Mouse (Mus musculus) kidney, adult 2 months (tissue): ENCODE measurements around the gene 4921524J17Rik.

ENCODE experiments used
- CTCF ChIP-seq: fragments of 200-500 bp; conservative IDR thresholded peaks from 2 replicates; pipeline ENCODE4 v1.5.1; 2011; ENCODE audit warnings: low read depth, mild to moderate bottlenecking, control low read depth, low read length, moderate library complexity, mixed read lengths; ENCODE audit not compliant: insufficient read depth, insufficient read length
- POLR2A ChIP-seq: fragments of 200-500 bp; IDR thresholded peaks from one replicate; pipeline ENCODE4 v1.6.1; 2011; ENCODE audit warnings: low read depth, low read length, control low read depth

GRCm38 (mm10) chr8:85421329-85421728 lies 11.3 kb downstream of the 4921524J17Rik start:
- TF ChIP-seq CTCF (no peak), POLR2A (no peak)
